Mouse (Mus musculus): ENCODE results near the gene Gng12. TPM values are rescaled to one million over a fixed set of nuclear protein-coding genes. Genes with fewer than 3 reads are reported as not detected.
"Not testable (repeated sequence)": the region's sequence is repeated elsewhere in the genome, so short reads cannot be mapped to it uniquely, and the experiment has no call there.

Gene Gng12
- polyA plus RNA-seq, 1 experiment from 2014 or later: 51.7 TPM

GRCm38 (mm10) chr6:66962582-66963043 lies 66.4 kb downstream of the Gng12 start:
- no peaks in the 10 kb centered on the region for H3K9me3 ChIP-seq
- no peaks in the 10 kb centered on the region for H3K27me3 ChIP-seq (replicated peaks)
- no peaks in the 10 kb centered on the region for H3K36me3 ChIP-seq
- no peak overlapping the region for H3K27ac ChIP-seq (replicated peaks)
- no peak for ATAC-seq (ENCODE audit: extremely low read depth, insufficient number of reproducible peaks, low FRiP score, low TSS enrichment)
- 25% methylated on average over 2 of the region's 2 CpGs for WGBS
- no peak overlapping the region for H3K4me2 ChIP-seq
- no peak overlapping the region for H3K9ac ChIP-seq
- peaks cover 67% of the 10 kb centered on the region for H3K4me1 ChIP-seq
- no peak overlapping the region for H3K4me3 ChIP-seq

- peaks cover 72% of the 10 kb centered on the region for H3K4me1 ChIP-seq
- H3K9me3 ChIP-seq: no peaks in the 10 kb centered on the region
- H3K36me3 ChIP-seq: no peaks in the 10 kb centered on the region
- no peak overlapping the region for H3K27ac ChIP-seq (replicated peaks)
- no peak overlapping the region for H3K4me2 ChIP-seq
- 69% methylated on average over 1 of the region's 1 CpGs for WGBS
- H3K4me3 ChIP-seq: no peak overlapping the region
- no peak for ATAC-seq (ENCODE audit: extremely low read depth, insufficient number of reproducible peaks, low FRiP score, low TSS enrichment)
- H3K9ac ChIP-seq: no peak overlapping the region
- no peaks in the 10 kb centered on the region for H3K27me3 ChIP-seq (replicated peaks)
These were observed 66.9 kb downstream of the Gng12 start for GRCm38 (mm10) chr6:66963068-66963467.

GRCm38 (mm10) chr6:66963651-66964050 lies 67.5 kb downstream of the Gng12 start:
- H3K27ac ChIP-seq (replicated peaks); H3K36me3 ChIP-seq; H3K9ac ChIP-seq; ATAC-seq (ENCODE audit: extremely low read depth, insufficient number of reproducible peaks, low FRiP score, low TSS enrichment); H3K9me3 ChIP-seq; H3K4me3 ChIP-seq; H3K4me2 ChIP-seq; H3K27me3 ChIP-seq (replicated peaks): not testable (repeated sequence)
- 75% methylated on average over 3 of the region's 3 CpGs for WGBS
- H3K4me1 ChIP-seq: peaks cover 78% of the 10 kb centered on the region

DNA sequence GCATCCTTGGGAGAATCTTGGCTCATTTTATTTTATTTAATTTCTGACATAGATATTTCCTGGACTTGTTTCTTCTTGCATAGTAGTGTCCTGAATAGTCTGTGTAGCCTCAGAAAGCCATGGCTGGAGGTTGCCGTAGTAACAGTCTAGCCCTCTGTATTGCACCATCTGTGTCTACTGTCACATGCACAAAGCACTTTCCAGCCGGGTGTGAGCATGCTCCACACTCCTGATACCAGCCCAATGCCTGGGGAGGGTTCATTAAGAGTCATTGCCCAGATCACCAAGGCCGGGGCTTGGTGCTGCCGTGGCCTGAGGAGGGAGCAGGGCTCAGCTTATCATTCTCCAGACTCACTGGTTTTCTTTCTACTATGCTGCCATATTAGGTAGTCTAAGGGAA lies 68.0 kb downstream of the Gng12 start:
- Histone ChIP-seq H3K27me3 (replicated peaks) (no peaks in the 10 kb centered on the region), H3K4me3 (no peak overlapping the region), H3K9me3 (no peaks in the 10 kb centered on the region), H3K9ac (no peak overlapping the region), H3K4me2 (no peak overlapping the region), H3K27ac (replicated peaks) (no peak overlapping the region), H3K4me1 (peaks cover 78% of the 10 kb centered on the region), H3K36me3 (no peaks in the 10 kb centered on the region)
- ATAC-seq (ENCODE audit: extremely low read depth, insufficient number of reproducible peaks, low FRiP score, low TSS enrichment): no peak
- WGBS: 51% methylated on average over 4 of the region's 4 CpGs

- H3K4me3 ChIP-seq: no peak overlapping the region
- H3K9me3 ChIP-seq: no peaks in the 10 kb centered on the region
- 51% methylated on average over 4 of the region's 4 CpGs for WGBS
- H3K4me2 ChIP-seq: no peak overlapping the region
- no peaks in the 10 kb centered on the region for H3K27me3 ChIP-seq (replicated peaks)
- H3K4me1 ChIP-seq: peaks cover 71% of the 10 kb centered on the region
- no peaks in the 10 kb centered on the region for H3K36me3 ChIP-seq
- no peak for ATAC-seq (ENCODE audit: extremely low read depth, insufficient number of reproducible peaks, low FRiP score, low TSS enrichment)
- no peak overlapping the region for H3K27ac ChIP-seq (replicated peaks)
- no peak overlapping the region for H3K9ac ChIP-seq
These were observed 69.0 kb downstream of the Gng12 start for GRCm38 (mm10) chr6:66965203-66965602.

- Histone ChIP-seq H3K4me1 (peaks cover 61% of the 10 kb centered on the region), H3K27ac (replicated peaks) (no peak overlapping the region), H3K27me3 (replicated peaks) (no peaks in the 10 kb centered on the region), H3K36me3 (no peaks in the 10 kb centered on the region), H3K4me2 (no peak overlapping the region), H3K4me3 (no peak overlapping the region), H3K9me3 (no peaks in the 10 kb centered on the region), H3K9ac (no peak overlapping the region; the same call in 1 of the 2 replicates)
- no peak for ATAC-seq (ENCODE audit: extremely low read depth, insufficient number of reproducible peaks, low FRiP score, low TSS enrichment)
- 44% methylated on average over 2 of the region's 2 CpGs for WGBS
These were observed 71.6 kb downstream of the Gng12 start for GRCm38 (mm10) chr6:66967788-66968187.

- 69% methylated on average over 3 of the region's 3 CpGs for WGBS
- Histone ChIP-seq H3K9ac (no peak overlapping the region), H3K4me3 (no peak overlapping the region), H3K4me1 (peaks cover 63% of the 10 kb centered on the region), H3K27me3 (replicated peaks) (no peaks in the 10 kb centered on the region), H3K9me3 (no peaks in the 10 kb centered on the region), H3K36me3 (no peaks in the 10 kb centered on the region), H3K4me2 (no peak overlapping the region), H3K27ac (replicated peaks) (no peak overlapping the region)
- no peak for ATAC-seq (ENCODE audit: extremely low read depth, insufficient number of reproducible peaks, low FRiP score, low TSS enrichment)
These were observed 73.2 kb downstream of the Gng12 start for GRCm38 (mm10) chr6:66969446-66969845.

GRCm38 (mm10) chr6:66972300-66972699 lies 76.1 kb downstream of the Gng12 start:
- Histone ChIP-seq H3K4me3 (no peak overlapping the region), H3K27ac (replicated peaks) (no peak overlapping the region), H3K4me2 (no peak overlapping the region), H3K4me1 (peaks cover 41% of the 10 kb centered on the region), H3K9ac (no peak overlapping the region), H3K36me3 (no peaks in the 10 kb centered on the region), H3K9me3 (no peaks in the 10 kb centered on the region), H3K27me3 (replicated peaks) (no peaks in the 10 kb centered on the region)
- ATAC-seq (ENCODE audit: extremely low read depth, insufficient number of reproducible peaks, low FRiP score, low TSS enrichment): no peak
- WGBS: 67% methylated on average over 8 of the region's 8 CpGs

- H3K4me2 ChIP-seq: no peak overlapping the region
- H3K27ac ChIP-seq (replicated peaks): no peak overlapping the region
- H3K9me3 ChIP-seq: no peaks in the 10 kb centered on the region
- no peaks in the 10 kb centered on the region for H3K27me3 ChIP-seq (replicated peaks)
- no peak overlapping the region for H3K9ac ChIP-seq
- no peaks in the 10 kb centered on the region for H3K36me3 ChIP-seq
- peaks cover 33% of the 10 kb centered on the region for H3K4me1 ChIP-seq
- 20% methylated on average over 3 of the region's 3 CpGs for whole genome bisulfite sequencing
- no peak for ATAC-seq (ENCODE audit: extremely low read depth, insufficient number of reproducible peaks, low FRiP score, low TSS enrichment)
- no peak overlapping the region for H3K4me3 ChIP-seq
These were observed 77.0 kb downstream of the Gng12 start for GRCm38 (mm10) chr6:66973180-66973579.

- Histone ChIP-seq H3K27ac (replicated peaks) (no peak overlapping the region), H3K4me1 (peaks cover 36% of the 10 kb centered on the region), H3K36me3 (no peaks in the 10 kb centered on the region), H3K9me3 (no peaks in the 10 kb centered on the region), H3K9ac (no peak overlapping the region), H3K4me3 (no peak overlapping the region), H3K27me3 (replicated peaks) (no peaks in the 10 kb centered on the region), H3K4me2 (no peak overlapping the region)
- WGBS: 82% methylated on average over 4 of the region's 4 CpGs
- ATAC-seq (ENCODE audit: extremely low read depth, insufficient number of reproducible peaks, low FRiP score, low TSS enrichment): no peak
These were observed 79.3 kb downstream of the Gng12 start for GRCm38 (mm10) chr6:66975522-66975921.

DNA sequence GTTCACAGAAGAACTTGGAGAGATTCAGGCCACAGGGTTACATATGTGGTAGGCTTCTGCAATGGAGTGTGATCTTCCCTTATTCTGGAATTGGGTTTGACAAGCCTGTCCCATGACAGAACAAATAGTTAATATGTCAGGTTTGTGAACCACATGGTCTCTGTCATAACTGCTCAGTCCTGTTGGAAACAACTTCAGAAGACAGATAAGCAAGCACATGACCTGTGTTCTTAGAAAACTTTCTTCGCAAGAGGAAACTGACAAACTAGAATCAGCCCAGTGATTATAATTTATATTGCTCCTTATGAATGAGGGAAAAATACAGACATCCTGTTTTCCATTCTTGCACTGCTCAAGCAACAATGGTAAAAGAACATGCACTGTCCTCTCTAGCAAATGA lies 83.0 kb downstream of the Gng12 start:
- Histone ChIP-seq H3K9me3 (no peaks in the 10 kb centered on the region), H3K4me3 (no peak overlapping the region), H3K36me3 (no peaks in the 10 kb centered on the region), H3K27me3 (replicated peaks) (no peaks in the 10 kb centered on the region), H3K27ac (replicated peaks) (no peak overlapping the region), H3K4me1 (peaks cover 15% of the 10 kb centered on the region), H3K4me2 (no peak overlapping the region), H3K9ac (no peak overlapping the region)
- WGBS: 35% methylated on average over 1 of the region's 1 CpGs
- no peak for ATAC-seq (ENCODE audit: extremely low read depth, insufficient number of reproducible peaks, low FRiP score, low TSS enrichment)

DNA sequence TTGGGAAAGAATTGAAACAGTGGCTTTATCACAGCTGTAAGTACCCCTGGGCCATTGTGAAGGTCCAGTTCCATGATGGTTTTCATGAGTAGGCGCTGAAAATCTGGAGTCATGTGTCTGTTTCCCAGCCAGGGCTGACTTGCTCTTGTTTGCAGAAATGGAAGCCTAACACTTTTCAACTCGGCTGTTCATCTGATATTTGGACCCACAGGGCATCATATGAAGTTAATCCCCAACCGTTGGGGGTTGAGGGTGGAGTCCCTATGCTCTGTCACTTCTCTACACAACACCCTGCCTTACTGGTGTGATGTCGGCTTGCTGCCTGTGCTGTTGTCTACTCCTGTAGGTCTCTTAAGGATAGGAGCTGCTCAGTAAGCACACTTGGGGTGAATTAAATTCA lies 83.8 kb downstream of the Gng12 start:
- H3K36me3 ChIP-seq: no peaks in the 10 kb centered on the region
- no peak overlapping the region for H3K4me2 ChIP-seq
- no peak overlapping the region for H3K4me3 ChIP-seq
- no peaks in the 10 kb centered on the region for H3K27me3 ChIP-seq (replicated peaks)
- H3K9me3 ChIP-seq: no peaks in the 10 kb centered on the region
- no peak for ATAC-seq (ENCODE audit: extremely low read depth, insufficient number of reproducible peaks, low FRiP score, low TSS enrichment)
- WGBS: 76% methylated on average over 4 of the region's 4 CpGs
- no peak overlapping the region for H3K27ac ChIP-seq (replicated peaks)
- H3K9ac ChIP-seq: no peak overlapping the region
- peaks cover 15% of the 10 kb centered on the region for H3K4me1 ChIP-seq
